Comparison of ENCODE assay signal across 13 mouse cellular contexts in the genomic region with DNA sequence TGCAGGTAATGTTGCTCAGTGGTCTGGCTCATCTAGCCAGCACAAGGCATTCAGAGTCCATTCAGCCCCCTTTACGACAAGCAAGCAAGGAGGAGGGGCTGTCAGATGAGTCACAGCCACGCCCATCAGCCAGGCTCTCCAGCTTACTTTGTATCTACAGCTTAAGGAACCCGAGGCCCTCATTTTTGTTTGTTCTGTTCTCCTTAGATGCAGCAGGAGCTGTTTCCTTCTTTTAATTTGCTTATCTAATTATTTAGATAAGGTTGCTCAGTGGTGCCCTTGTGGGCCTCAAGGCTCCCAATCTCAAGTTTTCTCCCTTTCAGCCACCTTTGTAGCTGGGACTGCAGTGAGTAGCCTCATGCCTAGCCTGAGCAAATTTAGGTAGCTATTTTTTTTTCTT. TPM values are rescaled to one million over a fixed set of nuclear protein-coding genes. Genes with fewer than 3 reads are reported as not detected.
DNase-seq lines count a peak whose midpoint lies in the region; ATAC-seq lines count a peak whose summit lies in the region.
"Had no signal": no experiment of that assay in that cellular context is flagged by ENCODE, and none has a peak within 500 bp of the region (broad histone marks: within the 10 kb centered on the region; RNA-seq: fewer than 3 reads in every experiment).

No protein-coding gene starts in this region.

- peak overlapping the region; percentile 68; the same call in 1 of the 2 replicates for H3K27ac ChIP-seq in heart, embryonic 12.5 days (ENCODE audit: poor library complexity, severe bottlenecking)
- H3K27ac ChIP-seq in liver, embryonic 15.5 days (replicated peaks), result peak overlapping the region; percentile 51
- H3K27ac ChIP-seq: forebrain, embryonic 15.5 days; left cerebral cortex, adult 2 months had no signal

- no peaks in the 10 kb centered on the region for H3K36me3 ChIP-seq in heart, embryonic 12.5 days
- no peaks in the 10 kb centered on the region for H3K36me3 ChIP-seq in liver, embryonic 15.5 days (replicated peaks)
- H3K36me3 ChIP-seq: forebrain, embryonic 15.5 days had no signal

- H3K27me3 ChIP-seq in heart, embryonic 12.5 days (replicated peaks), result no peaks in the 10 kb centered on the region
- no peaks in the 10 kb centered on the region for H3K27me3 ChIP-seq in liver, embryonic 15.5 days
- H3K27me3 ChIP-seq: forebrain, embryonic 15.5 days had no signal

- no peak for ATAC-seq in heart, embryonic 12.5 days (ENCODE audit: insufficient number of reproducible peaks, low FRiP score)
- peak; percentile 40 for ATAC-seq in liver, embryonic 15.5 days (ENCODE audit: insufficient read depth)
- ATAC-seq: CD4-positive, CD25-positive, alpha-beta regulatory T cell, adult 4 months; forebrain, embryonic 15.5 days had no signal

- no peaks in the 10 kb centered on the region for H3K9me3 ChIP-seq in heart, embryonic 12.5 days (replicated peaks)
- H3K9me3 ChIP-seq in liver, embryonic 15.5 days (replicated peaks), result no peaks in the 10 kb centered on the region
- H3K9me3 ChIP-seq: forebrain, embryonic 15.5 days had no signal

- WGBS in heart, embryonic 12.5 days, result 18% methylated on average over 3 of the region's 3 CpGs
- WGBS in liver, embryonic 15.5 days (ENCODE audit: insufficient replicate concordance), result 11% methylated on average over 3 of the region's 3 CpGs

- H3K9ac ChIP-seq in heart, embryonic 12.5 days, result no peak overlapping the region
- peak overlapping the region; percentile 25; the same call in 1 of the 2 replicates for H3K9ac ChIP-seq in liver, embryonic 15.5 days
- H3K9ac ChIP-seq: forebrain, embryonic 15.5 days had no signal

- DNase-seq in heart, adult 11 months, result no peak
- peak; percentile 80 for DNase-seq in 416B (ENCODE audit: low read depth)
- peak; percentile 74 for DNase-seq in c-Kit-positive CD71-positive TER-119-positive erythroid progenitor cells, embryonic 14.5 days (ENCODE audit: low spot score)
- no peak for DNase-seq in kidney, adult 11 months
- DNase-seq in frontal cortex, postnatal 14 days (ENCODE audit: low spot score in 2 of 2), result no peak
- DNase-seq in cerebellum, adult 8-10 months, result no peak
- DNase-seq: cerebellum, adult 9-10 months; kidney, adult 18-20 months had no signal

- H3K4me1 ChIP-seq in heart, embryonic 12.5 days (replicated peaks), result peaks cover 8% of the 10 kb centered on the region
- peaks cover 21% of the 10 kb centered on the region for H3K4me1 ChIP-seq in liver, embryonic 15.5 days (replicated peaks)
- H3K4me1 ChIP-seq: forebrain, embryonic 15.5 days had no signal

- no peak overlapping the region for H3K4me3 ChIP-seq in heart, embryonic 12.5 days
- no peak overlapping the region for H3K4me3 ChIP-seq in liver, embryonic 15.5 days (replicated peaks)
- H3K4me3 ChIP-seq: forebrain, embryonic 15.5 days; left cerebral cortex, adult 2 months had no signal

- no peak overlapping the region for H3K4me2 ChIP-seq in heart, embryonic 12.5 days
- no peak overlapping the region for H3K4me2 ChIP-seq in liver, embryonic 15.5 days
- H3K4me2 ChIP-seq: forebrain, embryonic 15.5 days had no signal

RNA-seq across cellular contexts. Expression of gene Pds5a, which starts 20.3 kb away (rescaled TPM):
- 61.7 and 63.8 TPM in 2 replicates for polyA plus RNA-seq in heart, embryonic 12.5 days (2016; fragmentation: Nextera tagmentation; extraction: Ambion mirVana)
- 20.3 and 21.7 TPM in 2 replicates for polyA plus RNA-seq in liver, embryonic 15.5 days (2015; fragmentation: Nextera tagmentation; extraction: Ambion mirVana)

RNA-seq across cellular contexts. Expression of gene N4bp2, which starts 45.0 kb away (rescaled TPM):
- 31.9 and 32.9 TPM in 2 replicates for polyA plus RNA-seq in heart, embryonic 12.5 days (2016; fragmentation: Nextera tagmentation; extraction: Ambion mirVana)
- 7.8 and 8.5 TPM in 2 replicates for polyA plus RNA-seq in liver, embryonic 15.5 days (2015; fragmentation: Nextera tagmentation; extraction: Ambion mirVana)

Comparison
In these comparisons a context has a peak if more than half of its experiments do, and no peak if none do; other contexts are left out.
1. DNase-seq: peak in 416B (single experiment) and c-Kit-positive CD71-positive TER-119-positive erythroid progenitor cells, embryonic 14.5 days (single experiment); none in heart, adult 11 months (single experiment), kidney, adult 11 months (single experiment), frontal cortex, postnatal 14 days (0 of 2) and cerebellum, adult 8-10 months (single experiment).